Mouse (Mus musculus) kidney, adult 2 months (tissue): ENCODE measurements at regions not wholly inside any gene's neighbourhood (a gene's known extent, or its start where the extent isn't known, plus 50 kb on each side); places are given as distances from the start of the nearest gene placed in this dataset.

ENCODE experiments used
- CTCF ChIP-seq: fragments of 200-500 bp; conservative IDR thresholded peaks from 2 replicates; pipeline ENCODE4 v1.5.1; 2011; ENCODE audit warnings: low read depth, mild to moderate bottlenecking, control low read depth, low read length, moderate library complexity, mixed read lengths; ENCODE audit not compliant: insufficient read depth, insufficient read length
- POLR2A ChIP-seq: fragments of 200-500 bp; IDR thresholded peaks from one replicate; pipeline ENCODE4 v1.6.1; 2011; ENCODE audit warnings: low read depth, low read length, control low read depth

GRCm38 (mm10) chr3:36381621-36382193 lies 94.0 kb downstream of the Anxa5 start:
- no peak for TF ChIP-seq CTCF
- TF ChIP-seq POLR2A = no peak
